19 mouse cellular contexts compared by ENCODE assay signal in the genomic region with DNA sequence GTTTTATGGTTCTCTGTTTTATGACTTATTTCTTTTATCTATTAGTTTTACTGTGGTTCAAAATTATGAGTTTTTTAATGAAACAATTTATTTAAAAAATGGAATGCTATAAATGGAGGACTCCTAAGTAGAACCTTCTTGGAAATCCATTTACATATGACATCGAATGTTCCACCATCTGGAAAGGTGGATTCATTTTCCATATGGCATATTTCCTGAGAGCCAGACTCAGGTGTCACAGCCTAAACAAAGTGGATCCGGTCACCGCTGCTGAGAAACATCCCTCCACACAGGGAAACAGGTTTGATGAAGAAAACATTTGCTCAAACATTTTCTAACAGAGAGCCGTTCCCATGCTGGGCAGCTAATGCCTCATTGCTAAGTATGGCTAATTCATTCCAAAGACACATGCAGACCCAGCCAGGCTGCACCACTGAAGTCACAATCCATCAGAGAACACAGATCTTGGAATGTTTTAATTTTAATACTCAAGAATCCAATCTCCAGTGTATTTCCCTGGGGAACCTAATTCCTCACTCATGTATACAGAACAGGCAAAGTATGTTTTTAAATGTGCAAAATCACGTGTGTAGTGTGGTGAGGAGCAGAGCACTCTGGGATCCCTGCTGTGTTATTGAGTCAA.
A peak's percentile ranks its signal among the peaks of the same experiment; 100 is the strongest.
DNase-seq lines count a peak whose midpoint lies in the region; ATAC-seq lines count a peak whose summit lies in the region.
"Had no signal": no experiment of that assay in that cellular context is flagged by ENCODE, and none has a peak within 500 bp of the region (broad histone marks: within the 10 kb centered on the region; RNA-seq: fewer than 3 reads in every experiment).

No protein-coding gene starts in this region.

- no peak overlapping the region for H3K27ac ChIP-seq in hindbrain, embryonic 15.5 days (replicated peaks)
- no peak overlapping the region for H3K27ac ChIP-seq in hindbrain, embryonic 10.5 days
- H3K27ac ChIP-seq: embryonic facial prominence, embryonic 12.5 days; forebrain, embryonic 15.5 days; intestine, embryonic 15.5 days had no signal

- no peaks in the 10 kb centered on the region; the same call in 1 of the 2 replicates for H3K4me1 ChIP-seq in hindbrain, embryonic 15.5 days (replicated peaks)
- no peaks in the 10 kb centered on the region for H3K4me1 ChIP-seq in hindbrain, embryonic 10.5 days (replicated peaks)
- H3K4me1 ChIP-seq: embryonic facial prominence, embryonic 12.5 days; forebrain, embryonic 15.5 days; heart, embryonic 12.5 days; intestine, embryonic 15.5 days had no signal

- no peak for DNase-seq in cerebellum, adult 11 months
- no peak for DNase-seq in hindbrain, embryonic 10.5 days (ENCODE audit: low spot score)
- peak; percentile 34 for DNase-seq in brain, adult 2 months (ENCODE audit: low read depth, low spot score)
- peak; percentile 36 for DNase-seq in mesoderm, embryonic 11.5 days (ENCODE audit: low read depth, low spot score)
- no peak for DNase-seq in spleen, adult 18-20 months
- DNase-seq: adrenal gland, adult 8-10 months; adrenal gland, postnatal 36 days; B cell, adult 2 months; cerebellum, postnatal 10 days; gastrocnemius, postnatal 25 days; kidney, adult 18-20 months had no signal

- H3K9ac ChIP-seq in hindbrain, embryonic 15.5 days = no peak overlapping the region
- H3K9ac ChIP-seq: embryonic facial prominence, embryonic 12.5 days; forebrain, embryonic 15.5 days; heart, embryonic 12.5 days; intestine, embryonic 15.5 days had no signal

- ATAC-seq in cerebellum, adult (ENCODE audit: insufficient number of reproducible peaks, low FRiP score, low TSS enrichment) = peak; percentile 45; the same call in 1 of the 2 replicates
- ATAC-seq in hindbrain, embryonic 15.5 days (ENCODE audit: low FRiP score, low read depth) = peak; percentile 38; the same call in 1 of the 2 replicates
- ATAC-seq: CD4-positive, CD25-positive, alpha-beta regulatory T cell, adult 4 months; forebrain, embryonic 15.5 days; intestine, embryonic 15.5 days had no signal

- H3K4me3 ChIP-seq in hindbrain, embryonic 15.5 days = no peak overlapping the region
- no peak overlapping the region for H3K4me3 ChIP-seq in hindbrain, embryonic 10.5 days
- H3K4me3 ChIP-seq: embryonic facial prominence, embryonic 12.5 days; forebrain, embryonic 15.5 days; heart, embryonic 12.5 days; intestine, embryonic 15.5 days had no signal

- no peaks in the 10 kb centered on the region for H3K27me3 ChIP-seq in hindbrain, embryonic 15.5 days
- H3K27me3 ChIP-seq in hindbrain, embryonic 10.5 days (ENCODE audit: insufficient read depth, poor library complexity, severe bottlenecking) = no peaks in the 10 kb centered on the region
- H3K27me3 ChIP-seq: embryonic facial prominence, embryonic 12.5 days; forebrain, embryonic 15.5 days; heart, embryonic 12.5 days; intestine, embryonic 15.5 days had no signal

- no peak overlapping the region for H3K4me2 ChIP-seq in hindbrain, embryonic 15.5 days
- H3K4me2 ChIP-seq: embryonic facial prominence, embryonic 12.5 days; forebrain, embryonic 15.5 days; heart, embryonic 12.5 days; intestine, embryonic 15.5 days had no signal

- 64% methylated on average over 5 of the region's 5 CpGs for WGBS in hindbrain, embryonic 15.5 days
- 81% methylated on average over 5 of the region's 5 CpGs for WGBS in hindbrain, embryonic 10.5 days

- no peaks in the 10 kb centered on the region for H3K9me3 ChIP-seq in hindbrain, embryonic 15.5 days
- peaks cover 2% of the 10 kb centered on the region; the same call in 1 of the 2 replicates for H3K9me3 ChIP-seq in hindbrain, embryonic 10.5 days
- H3K9me3 ChIP-seq: embryonic facial prominence, embryonic 12.5 days; forebrain, embryonic 15.5 days; G1E; heart, embryonic 12.5 days; intestine, embryonic 15.5 days had no signal

- no peaks in the 10 kb centered on the region for H3K36me3 ChIP-seq in hindbrain, embryonic 15.5 days
- H3K36me3 ChIP-seq in hindbrain, embryonic 10.5 days = no peaks in the 10 kb centered on the region
- H3K36me3 ChIP-seq: embryonic facial prominence, embryonic 12.5 days; forebrain, embryonic 15.5 days; G1E; heart, embryonic 12.5 days; intestine, embryonic 15.5 days had no signal

Comparison
In these comparisons a context has a peak if more than half of its experiments do, and no peak if none do; other contexts are left out.
1. DNase-seq: peak in brain, adult 2 months (single experiment) and mesoderm, embryonic 11.5 days (single experiment); none in cerebellum, adult 11 months (single experiment), hindbrain, embryonic 10.5 days (single experiment) and spleen, adult 18-20 months (0 of 2).